ENCODE assay signal across 13 mouse cellular contexts in genomic region chr11:119419327-119420118, GRCm38 (mm10). TPM values are rescaled to one million over a fixed set of nuclear protein-coding genes. Genes with fewer than 3 reads are reported as not detected.
A peak's percentile ranks its signal among the peaks of the same experiment; 100 is the strongest.
DNase-seq lines count a peak whose midpoint lies in the region; ATAC-seq lines count a peak whose summit lies in the region.
"Had no signal": no experiment of that assay in that cellular context is flagged by ENCODE, and none has a peak within 500 bp of the region (broad histone marks: within the 10 kb centered on the region; RNA-seq: fewer than 3 reads in every experiment).

No protein-coding gene starts in this region.

- DNase-seq in heart, postnatal 14 days = no peak
- DNase-seq in neural tube, embryonic 10.5 days (ENCODE audit: extremely low spot score, low spot score) = peak; percentile 32
- peak; percentile 72 for DNase-seq in limb, embryonic 11.5 days (ENCODE audit: low spot score)
- DNase-seq in right cerebral cortex, postnatal 14 days = no peak
- DNase-seq in right cerebral cortex, adult 18-20 months = no peak
- DNase-seq: adrenal gland, adult 2 months; cerebellum, adult 11 months; gastrocnemius, postnatal 14 days; heart, postnatal 36 days had no signal

- H3K4me3 ChIP-seq in heart, embryonic 16.5 days (ENCODE audit: low read length) = no peak overlapping the region
- no peak overlapping the region for H3K4me3 ChIP-seq in neural tube, embryonic 15.5 days (replicated peaks)
- H3K4me3 ChIP-seq in limb, embryonic 11.5 days (ENCODE audit: low read depth, low read length) = no peak overlapping the region
- H3K4me3 ChIP-seq in stomach, embryonic 15.5 days (replicated peaks) = no peak overlapping the region

- no peaks in the 10 kb centered on the region for H3K4me1 ChIP-seq in heart, embryonic 16.5 days (ENCODE audit: control insufficient read depth, insufficient read depth, low read length)
- no peaks in the 10 kb centered on the region for H3K4me1 ChIP-seq in neural tube, embryonic 15.5 days
- peaks cover 6% of the 10 kb centered on the region for H3K4me1 ChIP-seq in limb, embryonic 11.5 days (ENCODE audit: control insufficient read depth, insufficient read depth, low read length)
- H3K4me1 ChIP-seq in stomach, embryonic 15.5 days = 0 out of 2 replicates have a peak, but pooled peaks cover 8% of the 10 kb centered on the region

- no peak; the same call in 1 of the 2 replicates for ATAC-seq in heart, embryonic 16.5 days (replicated peaks; ENCODE audit: extremely low read depth, insufficient read depth, low FRiP score)
- no peak for ATAC-seq in neural tube, embryonic 15.5 days (ENCODE audit: low FRiP score)
- ATAC-seq in limb, embryonic 11.5 days (ENCODE audit: insufficient number of reproducible peaks, low FRiP score, low TSS enrichment, low read depth) = no peak
- peak; percentile 44 for ATAC-seq in stomach, embryonic 15.5 days (ENCODE audit: insufficient read depth, low FRiP score, low read depth)

- no peak overlapping the region for H3K9ac ChIP-seq in heart, embryonic 16.5 days (ENCODE audit: low read length)
- no peak overlapping the region for H3K9ac ChIP-seq in neural tube, embryonic 15.5 days (replicated peaks)
- H3K9ac ChIP-seq in limb, embryonic 11.5 days (ENCODE audit: low read length) = peak overlapping the region; percentile 37; the same call in 1 of the 2 replicates
- H3K9ac ChIP-seq in stomach, embryonic 15.5 days = no peak overlapping the region

- H3K27ac ChIP-seq in heart, embryonic 16.5 days (ENCODE audit: low read length) = peak overlapping the region; percentile 35; the same call in 1 of the 2 replicates
- no peak overlapping the region for H3K27ac ChIP-seq in neural tube, embryonic 15.5 days (replicated peaks)
- H3K27ac ChIP-seq in limb, embryonic 11.5 days (replicated peaks; ENCODE audit: low read depth, low read length) = peak overlapping the region; percentile 76
- peak overlapping the region; percentile 59 for H3K27ac ChIP-seq in stomach, embryonic 15.5 days

- intact Hi-C loops in heart, postnatal 14 days (cut with DNase I) = no loop called here

- 54% methylated on average over 16 of the region's 16 CpGs for WGBS in heart, embryonic 16.5 days
- WGBS in neural tube, embryonic 15.5 days = 72% methylated on average over 16 of the region's 16 CpGs
- WGBS in limb, embryonic 11.5 days = 39% methylated on average over 16 of the region's 16 CpGs
- WGBS in stomach, embryonic 15.5 days = 36% methylated on average over 16 of the region's 16 CpGs

- no peak overlapping the region for H3K4me2 ChIP-seq in heart, embryonic 16.5 days (ENCODE audit: low read depth, low read length)
- no peak overlapping the region for H3K4me2 ChIP-seq in neural tube, embryonic 15.5 days
- H3K4me2 ChIP-seq in limb, embryonic 11.5 days (ENCODE audit: low read depth, severe bottlenecking) = no peak overlapping the region
- H3K4me2 ChIP-seq in stomach, embryonic 15.5 days = no peak overlapping the region
- H3K4me2 ChIP-seq: midbrain, embryonic 11.5 days had no signal

- no peaks in the 10 kb centered on the region for H3K27me3 ChIP-seq in heart, embryonic 16.5 days (ENCODE audit: control insufficient read depth, insufficient read depth, low read length)
- H3K27me3 ChIP-seq in neural tube, embryonic 15.5 days (replicated peaks) = no peaks in the 10 kb centered on the region
- no peaks in the 10 kb centered on the region for H3K27me3 ChIP-seq in limb, embryonic 11.5 days (ENCODE audit: control insufficient read depth, insufficient read depth, low read length)
- H3K27me3 ChIP-seq in stomach, embryonic 15.5 days (replicated peaks) = no peaks in the 10 kb centered on the region

- peaks cover 65% of the 10 kb centered on the region for H3K36me3 ChIP-seq in heart, embryonic 16.5 days (ENCODE audit: control insufficient read depth, insufficient read depth)
- no peaks in the 10 kb centered on the region for H3K36me3 ChIP-seq in neural tube, embryonic 15.5 days
- H3K36me3 ChIP-seq in limb, embryonic 11.5 days (ENCODE audit: control insufficient read depth, insufficient read depth, low read length) = no peaks in the 10 kb centered on the region
- H3K36me3 ChIP-seq in stomach, embryonic 15.5 days = peaks cover 16% of the 10 kb centered on the region; the same call in 1 of the 2 replicates

- no peaks in the 10 kb centered on the region for H3K9me3 ChIP-seq in heart, embryonic 16.5 days (replicated peaks; ENCODE audit: control insufficient read depth, low read length)
- no peaks in the 10 kb centered on the region for H3K9me3 ChIP-seq in neural tube, embryonic 15.5 days (replicated peaks)
- no peaks in the 10 kb centered on the region for H3K9me3 ChIP-seq in limb, embryonic 11.5 days (ENCODE audit: control insufficient read depth, low read length)
- H3K9me3 ChIP-seq in stomach, embryonic 15.5 days = no peaks in the 10 kb centered on the region

RNA-seq across cellular contexts. Expression of gene Rnf213, which starts 26.6 kb away (rescaled TPM):
- 6.7 and 7.6 TPM in 2 replicates for polyA plus RNA-seq in heart, embryonic 16.5 days (2015; fragmentation: Nextera tagmentation; extraction: Ambion mirVana)
- 10 to 100 TPM; 15.4 to 16.8 TPM for total RNA-seq in heart, postnatal 14 days (2021)
- 1.1 and 3.9 TPM in 2 replicates for polyA plus RNA-seq in neural tube, embryonic 15.5 days (2015; fragmentation: Nextera tagmentation; extraction: Ambion mirVana)
- 3.1 and 3.5 TPM in 2 replicates for polyA plus RNA-seq in limb, embryonic 11.5 days (2014; fragmentation: Nextera tagmentation; extraction: Ambion mirVana)
- polyA plus RNA-seq in stomach, embryonic 15.5 days (2015; fragmentation: Nextera tagmentation; extraction: Ambion mirVana) = 7.3 and 7.6 TPM in 2 replicates

Comparison
In these comparisons a context has a peak if more than half of its experiments do, and no peak if none do; other contexts are left out.
1. DNase-seq: peak in neural tube, embryonic 10.5 days (single experiment) and limb, embryonic 11.5 days (single experiment); none in heart, postnatal 14 days (0 of 2), right cerebral cortex, postnatal 14 days (single experiment) and right cerebral cortex, adult 18-20 months (single experiment).